Mouse (Mus musculus): ENCODE data around the gene Rps19bp1.

The Rps19bp1 gene

DNA sequence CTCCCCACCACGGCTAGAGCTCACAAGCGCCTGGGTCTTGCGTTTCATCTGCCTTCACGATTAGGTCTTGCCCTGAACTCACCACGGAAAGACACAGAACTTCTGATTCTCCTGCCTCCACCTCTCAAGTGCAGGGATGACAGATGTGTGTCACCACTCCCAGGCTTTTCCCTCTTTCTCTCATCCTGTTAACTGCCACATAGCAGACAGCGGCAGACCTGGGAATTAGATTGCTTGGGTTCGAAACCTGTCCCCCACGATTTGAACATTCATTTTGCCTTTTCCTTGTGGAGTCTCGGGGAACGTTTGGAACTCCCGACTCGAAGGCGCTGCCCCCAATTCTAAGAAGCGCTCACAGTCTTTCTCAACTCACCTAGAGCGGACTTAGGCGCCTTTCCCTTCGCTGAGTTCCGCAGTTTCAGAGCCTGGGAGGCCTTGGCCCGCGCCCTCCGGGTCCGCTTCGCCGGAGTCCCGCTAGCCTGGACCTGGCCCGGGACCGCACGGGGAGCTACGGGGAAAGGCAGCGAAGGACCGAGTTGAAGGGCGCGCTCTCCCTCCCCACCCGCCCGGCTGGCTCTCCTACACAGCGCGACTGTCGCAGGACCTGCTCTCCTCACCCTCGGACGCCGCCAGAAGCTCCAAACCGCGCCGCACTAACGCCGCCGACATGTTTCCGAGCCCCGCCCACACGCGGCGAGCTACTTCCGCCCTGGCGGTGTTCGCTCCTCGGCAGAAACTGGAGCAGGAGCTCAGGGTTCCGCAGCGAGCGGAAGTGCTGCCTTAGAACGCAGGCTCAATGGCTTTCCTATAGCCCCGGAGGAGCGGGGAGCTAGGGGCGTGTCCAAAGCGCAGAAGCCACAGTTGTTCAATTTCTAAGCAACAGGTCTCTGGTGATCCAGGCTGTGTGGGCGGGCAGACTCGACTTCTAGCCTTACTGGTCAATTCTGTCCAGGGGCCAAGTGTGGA is at the start of gene Rps19bp1:
Rps19bp1 (minus strand) TSS at position 706 of the 966 bp plus-strand sequence.
- DNase-seq = peak; percentile 79 to 88

DNA sequence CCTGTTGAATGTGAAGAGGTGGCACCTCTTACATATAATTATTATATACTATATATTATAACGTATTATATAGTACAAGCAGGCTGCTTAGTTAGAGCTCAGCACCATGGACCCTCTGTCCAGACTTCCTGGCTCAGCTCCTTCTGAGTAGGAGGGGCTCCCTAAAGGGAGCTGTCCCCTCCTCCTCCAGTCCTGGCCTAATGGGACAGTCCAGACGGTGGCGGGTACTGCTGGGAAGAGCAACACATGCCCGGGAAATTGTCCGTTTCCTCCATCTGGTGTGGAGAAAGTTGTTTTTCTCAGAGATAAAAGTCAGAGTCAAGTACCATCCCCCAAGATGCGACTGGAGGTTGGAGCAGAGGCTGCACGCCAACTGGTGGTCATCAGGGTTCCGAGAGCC is 42.0 kb upstream of the Rps19bp1 start:
- DNase-seq = no peak

DNA sequence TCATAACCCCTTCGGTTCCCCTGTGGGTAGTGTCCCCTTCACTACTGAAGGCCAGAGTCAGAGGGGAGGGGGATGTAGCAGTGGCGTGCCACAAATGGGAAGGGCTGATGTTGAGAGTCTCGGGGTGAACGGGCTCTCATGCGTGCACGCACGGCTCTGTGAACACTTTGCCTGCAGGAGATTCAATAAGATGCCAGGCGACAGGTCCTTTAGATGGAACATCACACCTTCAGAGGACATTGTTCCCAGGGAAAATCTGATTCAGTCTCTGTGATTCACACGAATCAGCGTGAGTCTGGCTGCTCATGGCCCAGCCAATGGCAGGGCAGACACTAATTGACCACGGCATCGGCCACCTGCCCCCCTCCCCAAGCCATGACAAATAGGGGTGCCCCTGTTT is 40.1 kb upstream of the Rps19bp1 start:
- DNase-seq = no peak

DNA sequence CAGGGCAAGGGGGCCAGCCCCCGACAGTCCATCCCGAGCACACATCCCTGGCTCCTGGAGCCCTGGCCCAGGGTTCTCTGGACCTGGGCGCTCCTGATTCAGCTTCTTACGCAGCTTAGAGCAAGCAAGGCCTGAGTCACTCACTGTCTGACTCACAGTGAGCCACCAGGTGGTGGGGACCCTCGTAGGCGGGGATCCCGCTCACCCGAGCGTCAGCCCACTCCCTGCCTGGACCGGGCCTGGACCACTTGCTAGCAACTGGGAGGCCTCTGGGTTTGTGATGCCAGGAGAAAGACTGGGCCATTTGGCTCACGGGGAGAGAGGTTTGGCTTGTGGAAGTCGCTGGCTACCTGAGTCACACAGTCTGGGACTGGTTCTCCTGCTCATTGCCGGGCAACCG is 39.7 kb upstream of the Rps19bp1 start:
- no peak for DNase-seq

DNA sequence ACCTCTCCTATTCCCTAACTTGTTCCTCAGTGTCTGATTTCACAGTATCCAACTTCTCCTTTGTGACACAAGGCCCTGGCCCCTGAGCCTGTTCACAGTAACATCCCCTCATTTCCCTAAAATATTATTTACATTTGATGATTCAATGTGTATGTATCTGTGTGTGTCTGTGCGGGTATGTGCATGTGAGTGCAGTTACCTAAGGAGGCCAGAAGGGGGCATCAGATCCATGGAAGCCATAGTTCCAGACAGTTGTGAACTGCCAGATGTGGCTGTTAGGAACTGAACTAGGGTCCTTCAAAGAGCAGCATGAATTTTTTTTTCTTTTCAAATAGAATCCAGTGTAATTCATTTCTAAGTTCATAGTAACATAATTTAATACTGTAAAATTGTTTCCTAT is 33.0 kb upstream of the Rps19bp1 start:
- DNase-seq = no peak

DNA sequence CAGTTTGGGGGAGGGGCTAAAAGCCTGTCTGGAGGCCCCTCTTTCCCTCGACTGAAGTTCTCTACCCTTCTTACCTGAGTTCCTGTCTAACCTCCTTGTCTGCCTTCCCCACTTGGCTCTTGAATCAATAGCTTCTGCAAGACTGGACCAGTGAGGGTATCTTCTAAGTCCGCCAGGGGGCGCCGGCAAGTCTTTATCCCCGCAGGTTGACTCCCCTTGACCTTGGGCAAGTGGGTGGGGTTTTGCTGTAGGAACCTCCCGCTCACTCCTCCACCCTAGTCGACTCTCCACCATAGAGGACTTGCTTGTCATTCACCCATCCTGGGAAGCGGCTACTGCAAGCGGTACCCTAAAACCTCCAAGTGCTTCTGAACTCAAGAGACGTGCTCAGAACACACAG is 25.3 kb upstream of the Rps19bp1 start:
- DNase-seq = peak; percentile 66 to 85

DNA sequence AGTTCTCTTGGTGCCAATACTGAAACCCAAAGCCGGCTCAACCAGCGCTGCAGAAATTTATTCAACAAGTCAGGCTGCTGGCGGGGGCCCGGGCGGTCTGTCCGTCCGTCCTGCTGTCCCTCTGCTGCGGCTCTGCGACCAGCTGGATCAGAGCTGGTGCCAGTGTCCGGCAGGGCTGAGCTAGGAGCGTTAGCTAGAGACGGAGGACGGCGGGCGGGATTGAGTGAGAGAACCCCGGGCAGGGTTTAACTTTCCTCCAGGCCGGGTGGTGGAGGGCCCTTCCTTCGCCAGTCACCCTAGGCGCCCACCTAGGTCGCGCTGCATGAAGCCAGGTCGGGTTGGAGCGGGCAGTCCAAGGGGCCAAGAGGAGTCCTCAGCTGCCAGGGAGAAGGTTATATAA is 23.9 kb upstream of the Rps19bp1 start:
- DNase-seq = no peak

DNA sequence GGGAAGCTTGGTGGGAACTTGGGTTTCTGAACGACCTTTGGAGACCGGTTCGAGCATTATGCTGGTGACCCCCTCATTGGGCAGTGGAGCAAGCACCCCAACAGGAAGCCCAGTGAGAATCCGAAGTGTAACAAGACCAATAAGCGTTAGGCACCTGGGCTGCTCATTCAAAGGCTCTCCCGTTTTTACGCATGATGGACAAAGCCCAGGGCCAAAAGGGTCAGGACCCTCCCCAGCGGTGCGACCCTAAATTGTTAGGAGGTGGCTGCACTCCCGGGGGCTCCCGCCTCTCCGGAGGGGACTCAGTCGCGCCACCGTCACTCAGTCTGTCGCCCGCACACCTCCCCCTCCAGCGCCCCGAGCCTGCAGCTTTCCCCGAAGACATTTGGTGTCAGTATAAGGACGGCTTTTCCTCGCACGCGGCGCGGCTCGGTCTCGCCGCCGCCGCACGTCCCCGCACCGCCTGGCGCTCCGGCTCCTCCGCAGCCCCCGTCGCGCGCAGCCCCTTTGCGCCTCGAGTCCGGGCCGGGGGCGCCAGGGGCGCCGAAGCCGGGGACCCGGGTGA is 22.8 kb upstream of the Rps19bp1 start, which contains the start of gene Cacna1i:
Cacna1i (plus strand) TSS at position 388 of the 565 bp plus-strand sequence.
- no peak for DNase-seq

DNA sequence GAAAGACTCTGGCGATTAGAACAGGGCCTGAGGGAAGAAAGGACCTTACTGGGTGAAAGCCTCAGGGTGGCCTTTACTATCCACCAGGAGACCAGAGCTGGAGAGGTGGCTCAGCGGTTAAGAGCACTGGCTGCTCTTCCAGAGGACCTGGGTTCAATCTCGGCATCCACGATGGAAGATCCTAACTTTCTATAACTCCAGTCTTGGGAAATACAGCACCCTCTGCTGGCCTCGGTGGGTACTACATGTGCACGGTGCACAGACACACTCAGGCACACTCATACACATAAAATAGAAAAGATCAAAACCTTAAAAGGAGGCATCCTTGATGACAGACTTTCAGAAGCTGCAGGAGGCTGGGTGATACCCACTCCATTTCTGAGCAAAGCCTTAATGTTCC is 16.5 kb upstream of the Rps19bp1 start:
- DNase-seq = peak in 1 of 2 experiments; percentile 40

DNA sequence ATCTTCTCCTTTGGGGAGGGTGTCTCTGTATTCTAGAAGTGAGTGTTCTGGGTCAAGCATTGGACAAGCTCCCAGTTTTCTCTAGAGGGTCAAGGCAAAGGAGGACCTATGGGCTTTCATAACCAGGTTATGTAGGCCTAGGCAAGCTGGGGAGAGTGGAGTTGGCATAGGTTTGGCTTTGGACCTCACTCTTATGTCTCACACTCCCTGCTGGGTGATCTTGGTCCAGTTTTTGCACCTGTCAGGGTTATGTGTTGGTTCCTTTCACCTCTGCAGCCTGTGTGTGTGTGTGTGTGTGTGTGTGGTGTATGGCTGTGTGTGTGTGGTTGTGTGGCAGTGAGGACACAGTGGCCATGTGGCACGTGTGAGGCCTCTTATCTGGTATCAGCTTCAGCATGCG is 14.9 kb upstream of the Rps19bp1 start:
- DNase-seq = no peak

DNA sequence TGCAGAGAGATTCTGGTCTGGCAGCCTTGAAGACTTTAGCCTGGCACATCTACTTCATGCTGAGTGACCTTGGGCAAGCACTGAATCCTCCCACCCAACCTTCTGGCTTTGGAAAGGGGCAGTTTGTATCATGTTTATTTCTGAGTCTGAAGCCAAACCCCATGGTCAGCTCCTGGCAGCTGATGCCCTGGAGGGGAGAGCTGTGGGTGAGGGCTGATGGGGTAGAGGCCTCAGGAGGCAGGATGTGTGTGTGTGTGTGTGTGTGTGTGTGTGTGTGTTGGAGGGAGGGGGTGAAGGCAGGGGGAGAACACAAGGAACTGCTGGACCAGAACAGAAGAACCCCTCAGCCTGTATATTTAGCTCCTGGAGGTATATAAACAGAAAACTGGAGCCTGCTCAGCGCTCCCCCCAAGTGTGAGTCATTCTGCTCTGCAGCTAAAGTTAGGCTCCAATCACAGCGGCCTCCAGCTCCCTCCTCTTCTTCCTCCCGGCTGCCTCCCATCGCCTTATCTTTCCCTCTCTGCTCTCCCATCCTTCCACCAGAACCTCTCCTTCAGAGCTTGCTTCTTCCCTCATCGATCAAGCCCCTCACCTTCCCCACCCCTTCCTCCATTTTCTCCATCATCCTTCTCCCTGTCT is 14.1 kb upstream of the Rps19bp1 start:
- no peak for DNase-seq

DNA sequence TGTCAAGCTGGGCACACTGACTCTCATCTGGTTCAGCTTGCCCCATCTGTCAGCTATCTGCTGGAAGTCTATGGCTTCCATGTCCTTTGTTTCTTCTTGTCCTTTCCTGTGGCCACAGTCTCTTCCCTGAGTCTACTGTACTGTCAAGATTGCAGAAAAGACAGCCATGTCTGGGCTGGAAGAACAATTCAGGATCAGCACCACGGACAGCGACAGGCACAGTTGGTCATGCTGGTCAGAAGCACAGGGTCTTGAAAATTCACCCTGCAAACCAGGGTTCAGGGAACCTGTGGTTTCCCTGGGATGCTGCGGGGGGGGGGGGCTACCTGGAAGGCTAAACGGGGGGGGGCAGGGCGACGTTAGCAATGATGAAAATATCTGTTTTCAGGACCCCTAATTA is 13.5 kb upstream of the Rps19bp1 start:
- DNase-seq = peak in 1 of 2 experiments; percentile 45

DNA sequence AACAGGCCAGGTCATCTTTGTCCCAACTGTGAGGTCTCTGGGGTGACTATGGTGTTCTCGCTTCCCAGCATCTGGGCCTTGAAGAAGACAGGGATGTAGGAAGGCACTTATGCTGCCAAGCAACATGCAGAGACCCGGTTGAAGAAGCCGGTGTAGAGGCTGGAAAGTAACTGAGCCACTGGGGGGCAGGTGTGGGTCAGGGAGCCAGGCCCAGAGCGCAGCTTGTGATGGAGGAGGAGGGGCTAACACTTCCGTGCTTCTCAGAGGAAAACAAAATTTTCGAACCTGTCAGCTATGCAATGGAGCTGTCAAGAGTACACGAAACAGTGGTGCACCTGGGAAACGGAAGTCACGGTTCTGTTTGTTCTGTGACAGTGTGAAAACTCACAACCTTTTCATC is 13.0 kb upstream of the Rps19bp1 start:
- DNase-seq = no peak

DNA sequence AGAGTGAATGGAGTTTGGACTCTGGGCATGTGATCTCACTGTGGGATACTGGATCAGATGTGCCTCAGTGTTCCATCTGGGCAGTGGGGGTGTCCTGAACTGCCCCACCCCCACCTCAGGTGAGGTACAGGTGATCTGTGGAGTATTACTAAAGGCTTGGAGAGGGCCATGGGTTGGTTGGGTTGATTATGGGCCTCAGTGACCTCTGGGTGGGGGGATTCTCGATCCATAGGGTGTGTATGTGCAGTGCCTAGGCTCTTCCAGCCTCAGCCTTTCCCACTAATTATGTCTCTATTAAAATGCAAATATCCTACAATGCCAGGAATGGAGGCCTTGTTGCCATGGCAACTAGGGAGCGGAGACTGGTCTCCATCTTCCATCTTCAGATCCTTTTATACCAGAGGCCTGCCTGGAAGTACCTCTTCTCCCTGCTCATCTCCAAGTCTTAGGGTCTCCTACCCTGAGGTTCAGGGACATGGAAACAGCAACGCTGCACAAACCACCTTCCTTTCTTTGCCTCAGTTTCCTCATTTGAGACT is 7.8 kb upstream of the Rps19bp1 start:
- DNase-seq = no peak

DNA sequence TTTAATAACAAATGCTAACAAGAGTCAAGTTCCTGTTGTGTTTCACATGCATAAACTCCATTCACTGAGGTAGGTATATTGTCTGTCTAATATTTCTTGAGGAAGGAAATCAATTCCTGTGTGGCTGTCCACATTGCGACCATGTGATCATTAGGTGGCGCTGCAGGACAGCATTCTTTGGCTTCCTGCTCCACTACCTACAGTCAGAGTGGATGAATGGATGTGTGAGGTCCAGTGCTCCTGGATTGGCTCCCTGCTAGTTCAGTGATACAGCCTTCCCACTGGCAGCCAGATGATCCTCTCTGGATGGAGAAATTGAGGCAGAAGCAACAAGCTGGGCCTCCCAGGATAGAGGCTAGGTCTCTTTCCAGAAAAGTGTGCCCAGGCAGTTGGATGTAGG is 2.2 kb upstream of the Rps19bp1 start:
- peak; percentile 36 to 72 for DNase-seq

DNA sequence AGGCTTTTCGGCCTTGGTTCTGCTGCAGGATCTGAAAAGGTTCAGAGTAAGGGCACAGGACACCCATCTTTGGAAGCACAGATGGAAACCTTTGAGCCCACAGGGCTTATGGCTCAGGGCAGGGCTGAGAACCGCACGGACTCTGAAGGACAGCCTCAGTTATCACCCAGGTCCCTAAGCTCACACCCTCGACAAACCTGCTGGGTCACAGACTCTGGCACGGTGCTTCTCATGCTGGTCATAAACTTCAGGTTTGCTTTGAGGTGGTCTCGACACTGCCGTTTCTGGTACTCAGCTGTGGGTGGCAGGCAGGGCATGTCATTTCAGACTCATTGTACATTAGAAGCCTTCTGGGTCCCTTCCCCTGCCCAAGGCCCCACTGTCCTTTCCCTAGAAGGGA is 3.0 kb downstream of the Rps19bp1 start:
- DNase-seq = no peak

DNA sequence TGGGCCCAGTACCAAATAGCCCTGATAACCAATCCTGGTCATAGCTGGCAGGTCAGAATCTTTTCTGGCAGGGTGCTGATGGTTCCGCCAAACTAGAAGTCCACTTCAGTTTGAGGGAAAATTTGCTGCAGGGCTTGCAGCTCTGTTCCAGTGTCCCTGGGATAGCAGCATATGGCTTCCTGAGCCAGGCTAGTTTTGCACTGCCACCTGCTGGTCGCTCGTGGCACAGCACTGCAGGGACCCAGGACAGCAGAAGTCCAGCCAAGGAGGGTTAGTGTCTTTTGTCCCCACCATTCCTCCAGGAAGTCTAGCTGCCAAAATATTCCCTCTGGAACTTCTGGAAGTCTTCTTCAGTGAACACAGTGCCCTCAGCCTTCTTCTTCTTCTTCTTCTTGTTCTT is 3.4 kb downstream of the Rps19bp1 start:
- DNase-seq = peak; percentile 57 to 84

DNA sequence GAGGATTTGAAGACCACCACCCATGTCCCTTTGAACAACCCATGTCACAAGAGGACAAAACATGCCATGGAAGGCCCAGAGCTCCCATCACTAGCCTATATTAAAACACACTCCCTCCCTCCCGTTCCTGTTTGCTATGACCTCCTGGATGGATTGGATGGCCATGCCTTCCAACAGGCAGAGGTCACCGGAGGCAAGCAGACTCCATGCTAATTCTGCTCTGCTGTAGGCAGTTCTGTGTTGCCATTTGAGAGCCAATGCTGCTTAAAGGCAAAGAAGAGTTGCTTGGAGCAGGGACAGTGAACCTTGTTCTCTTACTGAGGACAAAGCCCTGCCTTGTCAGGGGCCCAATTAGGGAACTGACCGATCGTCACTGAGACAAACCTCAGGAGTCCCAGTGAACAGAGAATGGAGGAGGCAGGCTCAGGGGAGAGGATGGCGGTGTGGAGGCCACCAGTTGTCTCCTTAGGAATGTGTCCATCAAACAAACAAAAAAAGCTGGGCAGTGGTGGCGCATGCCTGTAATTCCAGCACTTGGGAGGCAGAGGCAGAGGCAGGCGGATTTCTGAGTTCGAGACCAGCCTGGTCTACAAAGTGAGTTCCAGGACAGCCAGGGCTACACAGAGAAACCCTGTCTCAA is 4.6 kb downstream of the Rps19bp1 start:
- DNase-seq = no peak

DNA sequence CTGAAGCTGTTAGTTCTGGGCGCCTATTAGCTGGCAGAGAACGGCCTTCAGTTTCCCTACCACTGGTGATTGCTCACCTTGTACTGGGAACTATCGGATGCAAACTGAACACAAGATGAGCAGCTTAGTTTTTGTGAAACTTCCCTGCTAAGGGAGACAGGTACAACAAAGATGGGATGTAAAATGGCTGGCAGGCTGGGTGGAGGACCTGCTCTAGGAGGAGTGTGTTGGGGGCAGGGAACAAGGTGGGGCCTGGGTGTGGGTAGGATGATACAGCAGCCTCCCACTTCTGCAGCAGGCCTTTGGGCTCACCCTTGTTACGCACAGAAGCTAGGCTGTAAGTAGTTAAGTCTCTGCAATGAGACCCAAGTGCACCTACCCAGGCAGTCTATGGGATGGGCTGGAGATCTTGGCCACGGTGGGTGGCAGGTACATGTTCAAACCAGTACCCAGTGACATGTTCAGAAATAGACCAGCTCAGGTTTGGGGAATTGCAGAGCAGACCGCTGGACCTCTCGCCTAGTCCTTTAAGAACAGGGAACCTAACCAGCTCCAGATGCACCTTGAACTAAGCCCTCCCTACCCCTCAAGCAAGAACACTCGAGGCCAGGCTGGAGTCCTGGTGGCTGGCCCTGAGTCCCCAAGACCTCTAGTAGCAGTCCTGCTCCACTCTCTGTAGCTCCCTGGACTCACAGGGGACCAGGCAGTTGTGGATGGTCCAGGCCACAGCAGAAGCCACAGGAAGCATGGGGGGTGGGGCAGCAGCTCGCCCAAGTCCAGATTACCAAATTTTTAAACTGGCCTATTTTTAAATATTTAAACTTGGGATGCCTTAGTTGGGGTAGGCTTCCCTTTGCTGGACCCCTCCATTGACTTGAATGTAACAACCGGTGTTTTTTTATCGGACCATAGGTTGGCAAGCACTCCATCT is 5.6 kb downstream of the Rps19bp1 start:
- DNase-seq = no peak

DNA sequence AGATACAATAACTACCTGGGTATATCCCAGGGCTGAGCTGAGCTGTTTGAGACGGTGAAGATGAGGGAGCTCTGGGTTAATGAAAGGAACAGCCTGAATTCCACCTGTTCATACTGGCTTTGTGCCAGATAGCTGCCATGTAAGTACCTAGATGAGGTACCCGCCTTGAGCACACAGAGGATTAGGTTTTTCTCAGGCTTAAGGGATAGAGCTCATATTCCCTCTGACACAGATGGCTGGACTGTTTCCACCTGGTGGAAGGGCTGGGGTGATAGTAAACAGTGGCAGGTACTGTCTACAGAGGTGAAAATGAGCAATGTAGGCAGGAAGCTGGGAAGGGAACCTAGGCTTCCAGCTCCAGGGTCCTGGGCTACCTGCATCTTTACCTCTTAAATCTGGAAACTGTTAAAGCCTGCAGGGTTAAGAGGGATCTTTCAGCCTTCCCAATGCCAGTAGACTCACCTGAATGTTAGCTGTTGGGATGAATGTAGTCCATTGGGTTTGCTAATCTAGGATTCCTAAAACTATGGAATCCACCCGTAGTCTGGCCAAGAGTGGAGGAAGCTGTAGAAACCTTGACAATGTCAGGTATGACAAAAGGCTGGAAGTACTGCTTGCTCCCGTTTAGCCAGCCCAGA is 6.4 kb downstream of the Rps19bp1 start:
- no peak for DNase-seq
